Mouse (Mus musculus) lung, postnatal 0 days (tissue): Measurements from ENCODE around the gene Dhps. TPM values are rescaled to one million over a fixed set of nuclear protein-coding genes. Genes with fewer than 3 reads are reported as not detected.
A peak's percentile ranks its signal among the peaks of the same experiment; 100 is the strongest.
"Not testable (repeated sequence)": the region's sequence is repeated elsewhere in the genome, so short reads cannot be mapped to it uniquely, and the experiment has no call there.

Experiments
- ATAC-seq: fragments of 200-750 bp; cut with Nextera tagmentation; 2 replicates; pipeline ENCODE4 v1.8.0; 2017; ENCODE audit warnings: moderate library complexity
- DNase-seq: peaks from one replicate; pipeline ENCODE4 v3.0.0-alpha.2; 2016; ENCODE audit warnings: low spot score
- H3K27ac ChIP-seq: fragments of 300-500 bp; sonication (generic); 2 replicates; pipeline ENCODE4 v1.5.1; 2014; ENCODE audit warnings: antibody characterized with exemption, mild to moderate bottlenecking, low read length, mixed read lengths
- H3K27me3 ChIP-seq: fragments of 300-500 bp; sonication (generic); replicated peaks from 2 replicates; pipeline ENCODE4 v1.6.1; 2014; ENCODE audit warnings: low read length, mixed read lengths; ENCODE audit not compliant: insufficient read depth
- H3K36me3 ChIP-seq: fragments of 300-500 bp; sonication (generic); 2 replicates; pipeline ENCODE4 v1.6.1; 2014; ENCODE audit warnings: low read length, mixed read lengths; ENCODE audit not compliant: insufficient read depth
- H3K4me1 ChIP-seq: fragments of 300-500 bp; sonication (generic); 2 replicates; pipeline ENCODE4 v1.6.1; 2014; ENCODE audit warnings: antibody characterized with exemption, low read depth, low read length, mixed read lengths; ENCODE audit not compliant: insufficient read depth
- H3K4me2 ChIP-seq: fragments of 300-500 bp; sonication (generic); replicated peaks from 2 replicates; pipeline ENCODE4 v1.6.1; 2014; ENCODE audit warnings: low read depth, mild to moderate bottlenecking, low read length, moderate library complexity, mixed read lengths
- H3K4me3 ChIP-seq: fragments of 300-500 bp; sonication (generic); 2 replicates; pipeline ENCODE4 v1.5.1; 2014; ENCODE audit warnings: low read depth, low read length
- H3K9ac ChIP-seq: fragments of 300-500 bp; sonication (generic); replicated peaks from 2 replicates; pipeline ENCODE4 v1.6.1; 2014; ENCODE audit warnings: low read depth, mild to moderate bottlenecking
- H3K9me3 ChIP-seq: fragments of 300-500 bp; sonication (generic); 2 replicates; pipeline ENCODE4 v1.6.1; 2016; ENCODE audit warnings: low read length, mixed read lengths
- CTCF ChIP-seq: IDR thresholded peaks from 2 replicates; pipeline ENCODE4 v1.5.1; 2016; ENCODE audit warnings: antibody characterized with exemption, mild to moderate bottlenecking
- EP300 ChIP-seq: IDR thresholded peaks from 2 replicates; pipeline ENCODE4 v1.6.1; 2016; ENCODE audit warnings: antibody characterized with exemption, mild to moderate bottlenecking, control low read depth
- WGBS: fragments of 180-500 bp; shearing (Covaris S2); extraction: QIAGEN DNeasy Blood & Tissue Kit; methylation state at CpG from one replicate; pipeline ENCODE4 v1.1.7; 2014; 5-methylcytosine and 5-hydroxymethylcytosine counted together
- microRNA-seq: library from miRNA; unstranded; fragments of <30 nt; microRNA quantifications from one replicate; pipeline ENCODE4, GENCODE M21; 2016
- polyA plus RNA-seq: library from polyadenylated mRNA; unstranded; fragments of >200 nt; fragmentation: Nextera tagmentation; extraction: Ambion mirVana; gene quantifications from 2 replicates; pipeline ENCODE4 v1.2.1, GENCODE M21; 2015

Gene Dhps
- polyA plus RNA-seq, 1 experiment from 2014 or later = 48.3 TPM

DNA sequence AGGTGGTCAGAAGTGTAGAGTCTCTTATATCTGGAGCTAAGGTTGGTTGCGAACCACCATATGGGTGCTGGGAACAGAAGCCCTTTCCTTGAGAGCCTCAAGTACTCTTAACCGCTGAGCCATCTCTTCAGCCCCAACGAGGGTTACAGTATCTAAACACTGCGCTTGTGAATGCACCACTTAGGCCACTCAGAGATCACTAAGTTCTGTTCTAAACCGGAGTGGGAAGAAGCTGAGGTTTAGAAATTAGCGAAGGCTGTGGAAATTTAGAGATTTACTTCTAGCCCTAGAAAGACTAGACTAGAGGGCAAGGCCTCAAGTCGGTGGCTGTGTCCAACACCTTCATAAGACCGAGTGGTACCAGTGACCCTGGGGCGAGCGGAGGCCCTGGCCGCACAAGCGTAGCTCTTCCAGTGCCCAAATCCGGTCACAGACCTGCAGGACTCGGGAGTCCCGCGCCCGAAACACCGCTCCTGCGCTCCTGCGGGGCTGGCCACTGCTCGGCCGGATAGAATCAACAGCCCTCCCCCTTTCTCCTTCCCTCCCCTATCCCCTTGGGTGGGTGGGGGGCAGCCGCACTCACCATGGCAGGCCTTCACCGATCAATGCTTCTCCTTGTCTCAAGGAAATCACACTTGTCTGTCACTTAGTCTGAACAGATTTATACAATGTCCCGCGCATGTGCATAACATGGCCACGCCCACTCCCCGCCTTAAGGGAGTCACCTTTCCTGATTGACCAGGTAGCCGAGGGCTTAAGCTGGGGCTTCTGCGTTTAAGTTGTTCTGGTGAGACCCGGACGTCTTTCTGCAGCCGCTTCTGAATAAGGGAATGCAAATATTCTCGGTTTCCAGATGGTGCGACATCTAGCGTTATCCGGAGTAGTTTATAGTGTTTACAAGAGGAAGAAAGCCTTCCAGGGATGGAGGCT lies 47.8 kb downstream of the Dhps start:
- Histone ChIP-seq H3K4me1 (no peaks in the 10 kb centered on the region), H3K9me3 (no peaks in the 10 kb centered on the region), H3K27ac (peak overlapping the region; percentile 77), H3K27me3 (no peaks in the 10 kb centered on the region), H3K4me2 (peak overlapping the region; percentile 85), H3K36me3 (no peaks in the 10 kb centered on the region), H3K4me3 (peak overlapping the region; percentile 61), H3K9ac (peak overlapping the region; percentile 55)
- ATAC-seq (peak; percentile 94), DNase-seq (peak; percentile 92)
- WGBS = 5% methylated on average over 37 of the region's 37 CpGs
- no peak for TF ChIP-seq EP300
- peak; percentile 63 for TF ChIP-seq CTCF

- H3K27me3 ChIP-seq, ATAC-seq, H3K9ac ChIP-seq, H3K27ac ChIP-seq, H3K4me3 ChIP-seq, H3K9me3 ChIP-seq, H3K4me2 ChIP-seq, H3K36me3 ChIP-seq, DNase-seq, H3K4me1 ChIP-seq: not testable (repeated sequence)
- WGBS = 73% methylated on average over 5 of the region's 5 CpGs
Measured at GRCm38 (mm10) chr8:85120251-85120650, 48.7 kb downstream of the Dhps start.

DNA sequence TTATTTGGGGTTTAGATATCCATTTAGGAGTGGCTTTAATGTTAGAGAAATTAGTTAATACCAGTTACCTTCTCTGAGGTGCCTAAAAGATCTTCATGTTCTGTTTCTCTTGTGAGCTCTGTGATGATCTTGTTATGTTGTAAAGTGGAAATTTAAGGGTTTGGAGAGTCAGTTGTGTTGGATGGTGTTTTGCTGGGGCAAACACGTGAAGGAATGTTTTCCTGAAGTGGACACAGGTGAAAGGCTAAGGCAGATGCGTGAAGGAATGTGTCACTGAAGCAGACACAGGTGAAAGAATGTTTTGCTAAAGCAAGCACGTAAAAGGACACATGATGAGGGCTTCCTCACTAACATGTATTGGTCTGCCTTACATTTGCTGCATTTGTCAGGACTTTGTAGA lies 51.4 kb downstream of the Dhps start, which contains the start of gene Zfp791:
Zfp791 (minus strand) TSS at position 101 of the 400 bp plus-strand sequence.
- H3K4me1 ChIP-seq = no peaks in the 10 kb centered on the region
- no peaks in the 10 kb centered on the region for H3K9me3 ChIP-seq
- H3K4me3 ChIP-seq = no peak within 1 kb of the TSS
- 63% methylated on average over 3 of the region's 3 CpGs for WGBS
- H3K36me3 ChIP-seq = no peaks in the 10 kb centered on the region
- DNase-seq = no peak
- H3K27ac ChIP-seq = no peak within 1 kb of the TSS
- no peak for ATAC-seq
- no peak within 1 kb of the TSS for H3K9ac ChIP-seq
- TF ChIP-seq EP300 (no peak), CTCF (no peak)
- H3K4me2 ChIP-seq = no peak within 1 kb of the TSS
- no peaks in the 10 kb centered on the region for H3K27me3 ChIP-seq

DNA sequence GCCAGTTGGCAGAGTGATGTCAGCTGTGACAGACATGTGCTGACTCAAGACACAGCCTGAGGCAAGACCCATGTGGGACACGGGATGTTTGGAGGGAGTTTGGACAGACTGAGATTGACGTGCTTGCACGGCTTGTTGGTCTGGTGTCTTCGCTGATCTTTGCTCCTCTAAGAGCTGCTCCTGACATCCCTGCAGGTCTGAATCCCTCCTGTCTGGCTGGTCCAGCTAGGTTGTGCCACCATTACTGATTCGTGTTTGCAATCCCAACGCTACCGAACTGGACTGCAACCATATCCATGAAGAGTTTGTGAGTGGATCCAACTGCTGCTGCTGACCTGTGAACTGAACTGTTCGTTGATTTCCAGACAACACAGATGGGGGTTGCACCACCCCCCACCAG lies 52.1 kb downstream of the Dhps start:
- Histone ChIP-seq H3K36me3 (no peaks in the 10 kb centered on the region), H3K4me2 (no peak overlapping the region), H3K4me1 (no peaks in the 10 kb centered on the region), H3K9me3 (no peaks in the 10 kb centered on the region), H3K4me3 (no peak overlapping the region), H3K9ac (no peak overlapping the region), H3K27me3 (no peaks in the 10 kb centered on the region), H3K27ac (no peak overlapping the region)
- DNase-seq = no peak
- TF ChIP-seq CTCF = no peak
- TF ChIP-seq EP300 = no peak
- no peak for ATAC-seq
- WGBS = 84% methylated on average over 8 of the region's 8 CpGs

Small RNAs within 50 kb of the gene (microRNA-seq; reads per million reads assigned to microRNA genes)
- gene Gm23388 (not detected), gene Mir7070 (not detected)

Other genes starting within 250 kb of the Dhps start
- gene Dand5, start 248.9 kb upstream of the Dhps start, polyA plus RNA-seq = 6.2 and 6.8 TPM in 2 replicates
- 24.4 and 24.8 TPM in 2 replicates for gene Gadd45gip1, start 240.2 kb upstream of the Dhps start, polyA plus RNA-seq
- 77.9 and 85.7 TPM in 2 replicates for gene Rad23a, start 231.1 kb upstream of the Dhps start, polyA plus RNA-seq
- gene Calr, start 224.8 kb upstream of the Dhps start, polyA plus RNA-seq = 318 and 405 TPM in 2 replicates
- gene Farsa, start 214.8 kb upstream of the Dhps start, polyA plus RNA-seq = 44.0 and 44.6 TPM in 2 replicates
- gene Syce2, start 199.6 kb upstream of the Dhps start, polyA plus RNA-seq = 11.1 and 11.4 TPM in 2 replicates
- gene Gcdh, start 177.8 kb upstream of the Dhps start, polyA plus RNA-seq = 16.2 and 21.1 TPM in 2 replicates
- gene Klf1, start 169.8 kb upstream of the Dhps start, polyA plus RNA-seq = 0.69 and 1.1 TPM in 2 replicates
- gene Dnase2a, start 163.2 kb upstream of the Dhps start, polyA plus RNA-seq = 24.0 and 29.1 TPM in 2 replicates
- 0.32 and 0.33 TPM in 2 replicates for gene Mast1, start 134.4 kb upstream of the Dhps start, polyA plus RNA-seq
- gene Rtbdn, start 124.8 kb upstream of the Dhps start, polyA plus RNA-seq = not detected in 2 replicates
- gene Gm49661, start 102.3 kb upstream of the Dhps start, polyA plus RNA-seq = 1.1 TPM in 1 of 2 replicates, not detected in the other
- gene Prdx2, start 102.2 kb upstream of the Dhps start, polyA plus RNA-seq = 337 and 356 TPM in 2 replicates
- gene Rnaseh2a, start 102.0 kb upstream of the Dhps start, polyA plus RNA-seq = 46.4 and 55.7 TPM in 2 replicates
- gene Junb, start 93.0 kb upstream of the Dhps start, polyA plus RNA-seq = 69.0 and 126 TPM in 2 replicates
- gene Hook2, start 81.2 kb upstream of the Dhps start, polyA plus RNA-seq = 19.2 and 22.3 TPM in 2 replicates
- gene Best2, start 57.2 kb upstream of the Dhps start, polyA plus RNA-seq = not detected in 2 replicates
- gene Asna1, start 46.5 kb upstream of the Dhps start, polyA plus RNA-seq = 80.9 and 83.1 TPM in 2 replicates
- gene Trir, start 44.9 kb upstream of the Dhps start, polyA plus RNA-seq = 116 and 126 TPM in 2 replicates
- gene Tnpo2, start 34.8 kb upstream of the Dhps start, polyA plus RNA-seq = 16.4 and 18.0 TPM in 2 replicates
- gene Fbxw9, start 11.7 kb upstream of the Dhps start, polyA plus RNA-seq = 34.8 and 35.6 TPM in 2 replicates
- gene Gm5741, start 3.8 kb upstream of the Dhps start, polyA plus RNA-seq = not detected in 2 replicates
- 88.9 and 95.6 TPM in 2 replicates for gene Wdr83os, start 9.0 kb downstream of the Dhps start, polyA plus RNA-seq
- 26.7 and 27.0 TPM in 2 replicates for gene Wdr83, start 9.5 kb downstream of the Dhps start, polyA plus RNA-seq
- 38.4 and 40.6 TPM in 2 replicates for gene Man2b1, start 11.5 kb downstream of the Dhps start, polyA plus RNA-seq
- gene Zfp791, start 51.3 kb downstream of the Dhps start, polyA plus RNA-seq = 1.5 and 1.6 TPM in 2 replicates
- not detected in 2 replicates for gene Cks1brt, start 80.2 kb downstream of the Dhps start, polyA plus RNA-seq
- not detected in 2 replicates for gene Olfr371, start 154.2 kb downstream of the Dhps start, polyA plus RNA-seq
- gene Orc6, start 227.9 kb downstream of the Dhps start, polyA plus RNA-seq = 37.5 and 40.9 TPM in 2 replicates
- 95.9 and 110 TPM in 2 replicates for gene Vps35, start 228.0 kb downstream of the Dhps start, polyA plus RNA-seq